Mouse (Mus musculus) bone marrow, adult 2 months (tissue): ENCODE measurements at regions not wholly inside any gene's neighbourhood (a gene's known extent, or its start where the extent isn't known, plus 50 kb on each side); places are given as distances from the start of the nearest gene placed in this dataset.

Experiments
- CTCF ChIP-seq: fragments of 200-500 bp; IDR thresholded peaks from 2 replicates; pipeline ENCODE4 v1.5.1; 2011; ENCODE audit warnings: low read length, control low read depth; ENCODE audit not compliant: control insufficient read depth, insufficient read depth
- POLR2A ChIP-seq: fragments of 200-500 bp; IDR thresholded peaks from 2 replicates; pipeline ENCODE4 v1.6.1; 2011; ENCODE audit warnings: low read depth, mild to moderate bottlenecking, control low read depth, low read length, borderline replicate concordance; ENCODE audit not compliant: control insufficient read depth

- TF ChIP-seq POLR2A (no peak), CTCF (no peak)
Measured at GRCm38 (mm10) chr10:96308713-96309445, 172.5 kb downstream of the Gm5426 start.
